Mouse (Mus musculus) gastrocnemius, postnatal 4 days (tissue): ENCODE data around the gene Pdlim7. TPM values are rescaled to one million over a fixed set of nuclear protein-coding genes. Genes with fewer than 3 reads are reported as not detected.

Experiments
- microRNA-seq: library from miRNA; unstranded; fragments of <30 nt; microRNA quantifications from one replicate; pipeline ENCODE4 v1.2.0, GENCODE M21; 2021
- total RNA-seq, 2 experiments: library from RNA; stranded (reverse); gene quantifications; 2 replicates each; pipeline ENCODE4 v1.2.3; 2021

The Pdlim7 gene
- total RNA-seq, 2 experiments from 2014 or later: 304 to 308 TPM

Small RNAs within 50 kb of the gene (microRNA-seq; reads per million reads assigned to microRNA genes)
- not detected for gene Mir6943
- gene Mir6944: 24.1 reads per million, percentile 36 among the genes with 10 or more reads in this experiment
- 4.4 reads per million, percentile 16 among the genes with 10 or more reads in this experiment for gene Mir6945

Other genes starting within 250 kb of the Pdlim7 start
- gene Prelid1, start 193.2 kb downstream of the Pdlim7 start, total RNA-seq: 100 to 1,000 TPM; 120 to 136 TPM
- gene Rab24, start 191.7 kb downstream of the Pdlim7 start, total RNA-seq: 10 to 100 TPM; 48.4 to 53.9 TPM
- 10 to 100 TPM; 15.3 to 18.7 TPM for gene Mxd3, start 183.9 kb downstream of the Pdlim7 start, total RNA-seq
- 10 to 100 TPM; 58.3 to 58.8 TPM for gene Lman2, start 150.9 kb downstream of the Pdlim7 start, total RNA-seq
- gene Rgs14, start 143.9 kb downstream of the Pdlim7 start, total RNA-seq: 1 to 10 TPM in 1 of 2 experiments, under 1 TPM in 1; 0.88 to 1.1 TPM
- not detected for gene Slc34a1, start 115.5 kb downstream of the Pdlim7 start, total RNA-seq
- not detected for gene Pfn3, start 98.4 kb downstream of the Pdlim7 start, total RNA-seq
- gene F12, start 86.9 kb downstream of the Pdlim7 start, total RNA-seq: under 1 TPM; 0.22 to 0.70 TPM
- gene Grk6, start 68.6 kb downstream of the Pdlim7 start, total RNA-seq: 10 to 100 TPM; 32.9 TPM
- 1 to 10 TPM; 4.3 to 4.7 TPM for gene Prr7, start 49.4 kb downstream of the Pdlim7 start, total RNA-seq
- gene Dbn1, start 25.6 kb downstream of the Pdlim7 start, total RNA-seq: 100 to 1,000 TPM; 127 to 147 TPM
- 1 to 10 TPM; 3.1 to 3.3 TPM for gene Dok3, start 15.6 kb upstream of the Pdlim7 start, total RNA-seq
- gene Ddx41, start 23.0 kb upstream of the Pdlim7 start, total RNA-seq: 10 to 100 TPM; 19.9 to 20.9 TPM
- gene Fam193b, start 57.4 kb upstream of the Pdlim7 start, total RNA-seq: 10 to 100 TPM; 36.5 to 38.3 TPM
- 100 to 1,000 TPM; 149 to 150 TPM for gene Tmed9, start 60.1 kb upstream of the Pdlim7 start, total RNA-seq
- gene B4galt7, start 86.2 kb upstream of the Pdlim7 start, total RNA-seq: 10 to 100 TPM; 11.0 to 12.1 TPM
- 10 to 100 TPM; 22.2 to 22.7 TPM for gene Caml, start 109.3 kb upstream of the Pdlim7 start, total RNA-seq
- gene Ddx46, start 121.4 kb upstream of the Pdlim7 start, total RNA-seq: 10 to 100 TPM; 28.2 to 35.0 TPM
- gene B230219D22Rik, start 179.4 kb upstream of the Pdlim7 start, total RNA-seq: 10 to 100 TPM; 48.9 to 49.4 TPM
- gene Txndc15, start 201.0 kb upstream of the Pdlim7 start, total RNA-seq: 10 to 100 TPM; 33.6 to 33.7 TPM
- 10 to 100 TPM; 25.6 to 29.5 TPM for gene Pcbd2, start 213.7 kb upstream of the Pdlim7 start, total RNA-seq